26 mouse cellular contexts compared by ENCODE assay signal in genomic region chr5:53716462-53716861, GRCm38 (mm10). TPM values are rescaled to one million over a fixed set of nuclear protein-coding genes. Genes with fewer than 3 reads are reported as not detected.
DNase-seq lines count a peak whose midpoint lies in the region; ATAC-seq and TF ChIP-seq lines count a peak whose summit lies in the region.
"Had no signal": no experiment of that assay in that cellular context is flagged by ENCODE, and none has a peak within 500 bp of the region (broad histone marks: within the 10 kb centered on the region; RNA-seq: fewer than 3 reads in every experiment).

No protein-coding gene starts in this region.

- ATAC-seq in lung, embryonic 14.5 days (ENCODE audit: insufficient read depth): peak; percentile 87
- ATAC-seq: CD4-positive, CD25-positive, alpha-beta regulatory T cell, adult 4 months; forebrain, embryonic 15.5 days had no signal

- no peaks in the 10 kb centered on the region for H3K36me3 ChIP-seq in heart, embryonic 10.5 days
- no peaks in the 10 kb centered on the region for H3K36me3 ChIP-seq in lung, embryonic 14.5 days (ENCODE audit: insufficient read depth)
- H3K36me3 ChIP-seq: embryonic facial prominence, embryonic 12.5 days; forebrain, embryonic 15.5 days; G1E; heart, embryonic 15.5 days; hindbrain, embryonic 10.5 days had no signal

- no peaks in the 10 kb centered on the region for H3K4me1 ChIP-seq in heart, embryonic 10.5 days
- no peaks in the 10 kb centered on the region for H3K4me1 ChIP-seq in lung, embryonic 14.5 days (ENCODE audit: insufficient read depth)
- H3K4me1 ChIP-seq: embryonic facial prominence, embryonic 12.5 days; forebrain, embryonic 15.5 days; heart, embryonic 15.5 days; hindbrain, embryonic 10.5 days had no signal

- WGBS in heart, embryonic 10.5 days: 55% methylated on average over 5 of the region's 5 CpGs
- WGBS in lung, embryonic 14.5 days: 49% methylated on average over 5 of the region's 5 CpGs

- TF ChIP-seq CTCF in lung, embryonic 14.5 days (IDR thresholded peaks at IDR 0.05; ENCODE audit: low read depth): no peak

- peak; percentile 64 for DNase-seq in heart, embryonic 10.5 days (ENCODE audit: low spot score)
- DNase-seq in heart, postnatal 25 days (ENCODE audit: low spot score): no peak
- peak; percentile 76 for DNase-seq in lung, embryonic 14.5 days
- DNase-seq in lung, postnatal 10 days: peak; percentile 63
- peak; percentile 43 to 46 for DNase-seq in lung, postnatal 4 days
- DNase-seq in left cerebral cortex, adult 18-20 months (ENCODE audit: low spot score in 2 of 2): no peak
- no peak for DNase-seq in urinary bladder, adult 2 months (ENCODE audit: low spot score)
- no peak for DNase-seq in cerebellum, adult 11 months
- DNase-seq: adrenal gland, adult 8-10 months; adrenal gland, postnatal 36 days; B cell, adult 2 months; cerebellum, adult 9-10 months; cerebellum, postnatal 25 days; gastrocnemius, postnatal 10 days; heart, adult 18-20 months; heart, postnatal 14 days had no signal

- no peak overlapping the region for H3K9ac ChIP-seq in lung, embryonic 14.5 days
- H3K9ac ChIP-seq: embryonic facial prominence, embryonic 12.5 days; forebrain, embryonic 15.5 days; heart, embryonic 15.5 days had no signal

- H3K27me3 ChIP-seq in heart, embryonic 10.5 days (ENCODE audit: insufficient read depth, poor library complexity, severe bottlenecking): no peaks in the 10 kb centered on the region
- no peaks in the 10 kb centered on the region for H3K27me3 ChIP-seq in lung, embryonic 14.5 days (ENCODE audit: insufficient read depth, low read length)
- H3K27me3 ChIP-seq: embryonic facial prominence, embryonic 12.5 days; forebrain, embryonic 15.5 days; heart, embryonic 15.5 days had no signal

- H3K4me3 ChIP-seq in heart, embryonic 10.5 days: no peak overlapping the region
- no peak overlapping the region for H3K4me3 ChIP-seq in lung, embryonic 14.5 days (ENCODE audit: low read depth, low read length)
- H3K4me3 ChIP-seq: embryonic facial prominence, embryonic 12.5 days; forebrain, embryonic 15.5 days; heart, embryonic 15.5 days; hindbrain, embryonic 10.5 days had no signal

- no peak overlapping the region for H3K27ac ChIP-seq in heart, embryonic 10.5 days
- peak overlapping the region; percentile 52 for H3K27ac ChIP-seq in lung, embryonic 14.5 days (ENCODE audit: low read depth)
- H3K27ac ChIP-seq: embryonic facial prominence, embryonic 12.5 days; forebrain, embryonic 15.5 days; heart, embryonic 15.5 days; hindbrain, embryonic 10.5 days had no signal

- intact Hi-C loops in heart, postnatal 25 days (cut with DNase I): no loop called here

- H3K9me3 ChIP-seq in heart, embryonic 10.5 days: no peaks in the 10 kb centered on the region
- no peaks in the 10 kb centered on the region for H3K9me3 ChIP-seq in lung, embryonic 14.5 days (ENCODE audit: low read depth, low read length)
- H3K9me3 ChIP-seq: embryonic facial prominence, embryonic 12.5 days; forebrain, embryonic 15.5 days; G1E; heart, embryonic 15.5 days; hindbrain, embryonic 10.5 days had no signal

- H3K4me2 ChIP-seq in lung, embryonic 14.5 days: no peak overlapping the region
- H3K4me2 ChIP-seq: embryonic facial prominence, embryonic 12.5 days; forebrain, embryonic 15.5 days; heart, embryonic 11.5 days; heart, embryonic 15.5 days had no signal

RNA-seq across cellular contexts. Expression of gene Cckar, which starts 9.0 kb away (rescaled TPM):
- 0.09 and 0.28 TPM in 2 replicates for polyA plus RNA-seq in heart, embryonic 10.5 days (2016; fragmentation: Nextera tagmentation; extraction: Ambion mirVana)
- not detected for total RNA-seq in heart, postnatal 25 days (2021)
- 42.1 and 48.7 TPM in 2 replicates for polyA plus RNA-seq in lung, embryonic 14.5 days (2014; fragmentation: Nextera tagmentation; extraction: Ambion mirVana)
- under 1 TPM in 1 of 2 experiments, not detected in 1; 0.33 TPM for total RNA-seq in left cerebral cortex, adult 18-20 months (2021)
- 0.04 and 0.16 TPM in 2 replicates for polyA plus RNA-seq in urinary bladder, adult 2 months (2012; rRNA removed)
- total RNA-seq: gastrocnemius, postnatal 10 days; gastrocnemius, postnatal 4 days; heart, adult 18-20 months had no signal
- polyA plus RNA-seq: CD4-positive, CD25-positive, alpha-beta regulatory T cell, adult 4 months; cortical plate, adult 2 months; frontal cortex, adult 2 months; G1E had no signal

Comparison
In these comparisons a context has a peak if more than half of its experiments do, and no peak if none do; other contexts are left out.
1. DNase-seq: peak in heart, embryonic 10.5 days (single experiment), lung, embryonic 14.5 days (single experiment), lung, postnatal 10 days (single experiment) and lung, postnatal 4 days (2 of 2); none in heart, postnatal 25 days (single experiment), left cerebral cortex, adult 18-20 months (0 of 2), urinary bladder, adult 2 months (single experiment) and cerebellum, adult 11 months (single experiment).
2. RNA of gene Cckar, which starts 9.0 kb away (polyA plus RNA-seq): 42.1 to 48.7 TPM in lung, embryonic 14.5 days; 0.09 to 0.28 TPM in heart, embryonic 10.5 days and 0.04 to 0.16 TPM in urinary bladder, adult 2 months; every median in the first group is over 10 times any median in the second.